Mouse (Mus musculus): ENCODE results near the gene Myl12a. TPM values are rescaled to one million over a fixed set of nuclear protein-coding genes. Genes with fewer than 3 reads are reported as not detected.

The Myl12a gene
- polyA plus RNA-seq, 1 experiment = 770 TPM

DNA sequence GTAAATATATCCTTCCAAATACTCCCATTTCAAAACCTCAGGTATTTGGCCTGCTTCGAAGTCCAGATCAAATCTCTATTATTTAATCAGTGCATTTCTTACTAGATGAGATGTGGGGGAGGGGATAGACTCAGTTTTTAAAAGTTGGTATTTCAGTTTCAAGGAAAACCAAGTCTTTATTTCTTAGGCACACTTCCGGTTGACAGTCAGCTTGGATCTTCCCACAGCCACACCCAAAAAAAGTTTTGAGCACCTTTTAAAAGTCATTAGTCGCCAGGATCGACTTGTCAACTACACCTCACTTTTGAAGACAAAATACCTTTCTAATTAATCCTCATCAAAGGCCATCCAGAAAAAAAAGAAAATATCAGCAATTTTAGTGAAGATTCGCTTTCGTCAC, 1.6 kb downstream of the Myl12a start:
- H3K27me3 ChIP-seq (ENCODE audit: control insufficient read depth, insufficient read depth, insufficient read length) = no peaks in the 10 kb centered on the region
- peak overlapping the region; percentile 12 for H3ac ChIP-seq (ENCODE audit: control insufficient read depth, insufficient read length, low read depth)
- peaks cover 34% of the 10 kb centered on the region for H3K36me3 ChIP-seq (ENCODE audit: control insufficient read depth, insufficient read depth)
- no peak for TF ChIP-seq MAX (IDR thresholded peaks at IDR 0.05)
- no peak for TF ChIP-seq MYOG (IDR thresholded peaks at IDR 0.05; ENCODE audit: control insufficient read depth, extremely low read depth, insufficient read length)
- TF ChIP-seq USF1 (IDR thresholded peaks at IDR 0.05; ENCODE audit: low read depth) = no peak
- no peak for TF ChIP-seq CEBPB (IDR thresholded peaks at IDR 0.05; ENCODE audit: low read depth)
- no peak for TF ChIP-seq MYOD1 (IDR thresholded peaks at IDR 0.05; ENCODE audit: control insufficient read depth, insufficient read length, low read depth)
- TF ChIP-seq CTCF (IDR thresholded peaks at IDR 0.05; ENCODE audit: control insufficient read depth, insufficient read depth, insufficient read length) = no peak
- no peak for TF ChIP-seq FOSL1 (IDR thresholded peaks at IDR 0.05; ENCODE audit: insufficient read depth, low read length, poor library complexity, severe bottlenecking)
- H3K79me3 ChIP-seq (ENCODE audit: low read depth) = peaks cover 56% of the 10 kb centered on the region
- peaks cover 60% of the 10 kb centered on the region for H3K79me2 ChIP-seq (ENCODE audit: control insufficient read depth, insufficient read depth)
- peak overlapping the region; percentile 99 for H3K4me3 ChIP-seq (ENCODE audit: insufficient read depth, poor library complexity, severe bottlenecking)

DNA sequence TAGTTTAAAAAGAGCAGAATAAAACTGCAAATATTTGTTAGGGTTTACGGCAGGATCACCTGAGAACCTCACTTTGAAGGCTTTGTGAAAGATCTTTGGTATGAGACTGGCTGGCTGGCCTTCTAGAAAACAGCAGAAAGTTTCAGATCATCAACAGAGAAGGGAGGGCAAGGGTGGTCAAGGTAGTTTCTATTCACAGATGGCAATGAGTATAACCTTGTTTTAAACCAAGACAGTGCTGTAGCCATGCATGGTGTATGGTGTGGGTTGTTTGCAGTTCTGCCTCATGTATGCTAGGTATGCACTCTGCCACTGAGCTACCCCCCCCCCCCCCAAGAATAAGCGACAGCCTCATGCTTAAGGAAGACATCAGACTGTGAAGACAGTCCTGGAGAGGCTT, 2.4 kb downstream of the Myl12a start:
- Histone ChIP-seq H3K36me3 (ENCODE audit: control insufficient read depth, insufficient read depth) (peaks cover 42% of the 10 kb centered on the region), H3K4me3 (ENCODE audit: insufficient read depth, poor library complexity, severe bottlenecking) (peak overlapping the region; percentile 99)
- TF ChIP-seq CTCF (IDR thresholded peaks at IDR 0.05; ENCODE audit: control insufficient read depth, insufficient read depth, insufficient read length) (no peak), CEBPB (IDR thresholded peaks at IDR 0.05; ENCODE audit: low read depth) (no peak), MYOD1 (IDR thresholded peaks at IDR 0.05; ENCODE audit: control insufficient read depth, insufficient read length, low read depth) (no peak), FOSL1 (IDR thresholded peaks at IDR 0.05; ENCODE audit: insufficient read depth, low read length, poor library complexity, severe bottlenecking) (no peak), MYOG (IDR thresholded peaks at IDR 0.05; ENCODE audit: control insufficient read depth, extremely low read depth, insufficient read length) (no peak), MAX (IDR thresholded peaks at IDR 0.05) (no peak), USF1 (IDR thresholded peaks at IDR 0.05; ENCODE audit: low read depth) (no peak)

DNA sequence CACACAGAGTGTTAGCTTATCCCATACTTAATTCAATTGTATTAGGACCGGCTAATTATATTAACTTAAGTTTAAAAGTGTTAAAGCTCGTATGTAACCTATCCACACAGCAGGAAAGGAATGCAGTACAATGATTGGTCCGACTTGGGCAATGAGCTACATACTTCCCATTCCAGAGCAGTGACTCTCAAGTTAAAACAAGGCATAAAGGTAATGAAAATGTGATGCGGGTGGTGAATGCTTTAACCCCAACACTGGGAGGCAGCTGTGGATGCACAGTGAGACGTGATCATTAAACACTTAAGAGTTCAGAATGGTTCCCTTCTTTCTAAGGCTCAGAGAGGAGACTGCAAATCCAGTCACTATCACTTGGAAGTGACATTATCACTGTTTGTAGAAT, 3.5 kb downstream of the Myl12a start:
- peaks cover 79% of the 10 kb centered on the region for H3K79me2 ChIP-seq (ENCODE audit: control insufficient read depth, insufficient read depth)
- H3K79me3 ChIP-seq (ENCODE audit: low read depth) = peaks cover 73% of the 10 kb centered on the region
- peaks cover 52% of the 10 kb centered on the region for H3K36me3 ChIP-seq (ENCODE audit: control insufficient read depth, insufficient read depth)
- peak overlapping the region; percentile 99 for H3K4me3 ChIP-seq (ENCODE audit: insufficient read depth, poor library complexity, severe bottlenecking)
- H3ac ChIP-seq (ENCODE audit: control insufficient read depth, insufficient read length, low read depth) = no peak overlapping the region
- H3K27me3 ChIP-seq (ENCODE audit: control insufficient read depth, insufficient read depth, insufficient read length) = no peaks in the 10 kb centered on the region
- TF ChIP-seq CEBPB (IDR thresholded peaks at IDR 0.05; ENCODE audit: low read depth) = peak; percentile 41
- no peak for TF ChIP-seq FOSL1 (IDR thresholded peaks at IDR 0.05; ENCODE audit: insufficient read depth, low read length, poor library complexity, severe bottlenecking)

More for the DNA sequence above, 2.4 kb downstream of the Myl12a start:
- Histone ChIP-seq H3K27me3 (ENCODE audit: control insufficient read depth, insufficient read depth, insufficient read length) (no peaks in the 10 kb centered on the region), H3K79me3 (ENCODE audit: low read depth) (peaks cover 64% of the 10 kb centered on the region), H3K79me2 (ENCODE audit: control insufficient read depth, insufficient read depth) (peaks cover 68% of the 10 kb centered on the region), H3ac (ENCODE audit: control insufficient read depth, insufficient read length, low read depth) (peak overlapping the region; percentile 68)

DNA sequence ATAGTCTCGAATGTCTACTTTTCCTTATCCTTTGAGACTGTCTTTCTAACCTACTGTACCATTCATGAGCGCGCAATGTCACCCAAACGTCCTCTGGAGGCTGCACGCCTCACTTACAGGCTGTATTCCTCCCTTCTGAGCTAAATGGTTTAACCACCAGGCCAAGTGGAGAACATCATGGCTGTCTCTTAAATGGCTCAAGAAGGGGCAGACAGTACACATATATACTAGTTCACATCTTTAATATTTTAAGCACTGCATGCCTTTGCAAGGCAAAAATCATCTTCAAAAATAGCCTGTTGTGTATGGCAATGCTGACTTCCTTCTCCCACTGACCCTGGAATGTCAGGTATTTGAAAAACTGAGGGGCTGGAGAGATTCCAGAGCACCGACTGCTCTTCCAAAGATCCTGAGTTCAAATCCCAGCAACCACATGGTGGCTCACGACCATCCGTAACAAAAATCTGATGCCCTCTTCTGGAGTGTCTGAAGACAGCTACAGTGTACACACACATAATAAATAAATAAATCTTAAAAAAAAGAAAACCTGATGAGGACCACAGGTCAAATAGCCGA, 4.2 kb downstream of the Myl12a start:
- Histone ChIP-seq H3ac (ENCODE audit: control insufficient read depth, insufficient read length, low read depth) (no peak overlapping the region), H3K4me3 (ENCODE audit: insufficient read depth, poor library complexity, severe bottlenecking) (no peak overlapping the region), H3K27me3 (ENCODE audit: control insufficient read depth, insufficient read depth, insufficient read length) (no peaks in the 10 kb centered on the region), H3K36me3 (ENCODE audit: control insufficient read depth, insufficient read depth) (peaks cover 58% of the 10 kb centered on the region), H3K79me3 (ENCODE audit: low read depth) (peaks cover 76% of the 10 kb centered on the region), H3K79me2 (ENCODE audit: control insufficient read depth, insufficient read depth) (peaks cover 85% of the 10 kb centered on the region)
- no peak for TF ChIP-seq CEBPB (IDR thresholded peaks at IDR 0.05; ENCODE audit: low read depth)
- no peak for TF ChIP-seq MYOD1 (IDR thresholded peaks at IDR 0.05; ENCODE audit: control insufficient read depth, insufficient read length, low read depth)
- TF ChIP-seq FOSL1 (IDR thresholded peaks at IDR 0.05; ENCODE audit: insufficient read depth, low read length, poor library complexity, severe bottlenecking) = no peak
- TF ChIP-seq MAX (IDR thresholded peaks at IDR 0.05) = no peak
- no peak for TF ChIP-seq USF1 (IDR thresholded peaks at IDR 0.05; ENCODE audit: low read depth)
- TF ChIP-seq CTCF (IDR thresholded peaks at IDR 0.05; ENCODE audit: control insufficient read depth, insufficient read depth, insufficient read length) = no peak
- no peak for TF ChIP-seq MYOG (IDR thresholded peaks at IDR 0.05; ENCODE audit: control insufficient read depth, extremely low read depth, insufficient read length)

DNA sequence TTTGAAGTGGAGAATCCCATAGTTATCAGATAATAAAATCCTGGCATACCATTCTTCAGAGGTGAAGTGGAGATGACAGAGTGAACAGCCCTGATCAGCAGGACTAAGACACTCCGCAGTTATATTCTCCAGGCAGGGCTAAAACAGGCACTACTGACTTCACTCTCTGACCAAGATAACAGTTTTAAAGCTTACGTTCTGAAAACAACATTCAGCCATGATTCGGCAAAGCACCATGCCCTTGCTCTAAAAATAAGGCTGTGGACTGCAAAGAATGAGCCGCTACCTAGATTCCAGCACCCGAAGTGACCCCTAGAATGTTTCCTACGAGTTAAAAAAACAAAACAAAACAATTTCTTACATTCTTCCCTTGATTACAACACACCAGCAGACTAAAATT, 4.8 kb downstream of the Myl12a start:
- TF ChIP-seq MAX (IDR thresholded peaks at IDR 0.05) = no peak
- TF ChIP-seq MYOG (IDR thresholded peaks at IDR 0.05; ENCODE audit: control insufficient read depth, extremely low read depth, insufficient read length) = no peak
- TF ChIP-seq CEBPB (IDR thresholded peaks at IDR 0.05; ENCODE audit: low read depth) = no peak
- no peak for TF ChIP-seq CTCF (IDR thresholded peaks at IDR 0.05; ENCODE audit: control insufficient read depth, insufficient read depth, insufficient read length)
- TF ChIP-seq FOSL1 (IDR thresholded peaks at IDR 0.05; ENCODE audit: insufficient read depth, low read length, poor library complexity, severe bottlenecking) = no peak
- TF ChIP-seq USF1 (IDR thresholded peaks at IDR 0.05; ENCODE audit: low read depth) = no peak
- Histone ChIP-seq H3K4me3 (ENCODE audit: insufficient read depth, poor library complexity, severe bottlenecking) (no peak overlapping the region), H3K79me2 (ENCODE audit: control insufficient read depth, insufficient read depth) (peaks cover 91% of the 10 kb centered on the region), H3K36me3 (ENCODE audit: control insufficient read depth, insufficient read depth) (peaks cover 65% of the 10 kb centered on the region), H3ac (ENCODE audit: control insufficient read depth, insufficient read length, low read depth) (no peak overlapping the region), H3K27me3 (ENCODE audit: control insufficient read depth, insufficient read depth, insufficient read length) (no peaks in the 10 kb centered on the region), H3K79me3 (ENCODE audit: low read depth) (peaks cover 79% of the 10 kb centered on the region)

DNA sequence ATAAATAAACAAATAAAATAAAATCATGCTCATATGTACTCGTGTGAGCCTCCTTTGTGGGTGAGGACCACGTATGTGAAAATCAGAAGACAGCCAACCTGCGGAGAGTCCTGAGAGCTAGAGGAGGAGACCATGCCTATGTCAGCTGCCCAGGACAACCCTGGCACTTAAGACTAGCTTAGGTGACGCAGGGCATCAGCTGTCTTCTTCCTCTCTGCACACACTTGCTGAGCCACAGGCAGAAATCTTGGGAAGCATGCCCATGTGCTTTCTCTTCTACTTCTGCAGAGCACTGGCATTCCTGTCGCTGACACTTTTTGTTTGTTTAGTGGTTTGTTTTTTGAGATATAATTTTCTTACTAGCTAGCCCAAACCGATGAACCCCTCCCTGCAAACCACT, 7.1 kb downstream of the Myl12a start:
- TF ChIP-seq MAX (IDR thresholded peaks at IDR 0.05) (no peak), MYOD1 (IDR thresholded peaks at IDR 0.05; ENCODE audit: control insufficient read depth, insufficient read length, low read depth) (peak; percentile 21)
- Histone ChIP-seq H3K4me3 (ENCODE audit: insufficient read depth, poor library complexity, severe bottlenecking) (no peak overlapping the region), H3K27me3 (ENCODE audit: control insufficient read depth, insufficient read depth, insufficient read length) (no peaks in the 10 kb centered on the region), H3K79me3 (ENCODE audit: low read depth) (peaks cover 70% of the 10 kb centered on the region), H3ac (ENCODE audit: control insufficient read depth, insufficient read length, low read depth) (no peak overlapping the region), H3K36me3 (ENCODE audit: control insufficient read depth, insufficient read depth) (peaks cover 85% of the 10 kb centered on the region), H3K79me2 (ENCODE audit: control insufficient read depth, insufficient read depth) (peaks cover 95% of the 10 kb centered on the region)
